Mouse (Mus musculus) layer of hippocampus, adult 18-20 months (tissue): ENCODE measurements around the gene Rtkn2. TPM values are rescaled to one million over a fixed set of nuclear protein-coding genes. Genes with fewer than 3 reads are reported as not detected.

ENCODE experiments used
- DNase-seq, 2 experiments: peaks; one replicate each; pipeline ENCODE4 v3.0.0; 2022; ENCODE audit warnings: low spot score in 2 of 2
- total RNA-seq, 2 experiments: library from RNA; stranded (reverse); gene quantifications; 2 replicates each; pipeline ENCODE4 v1.2.3; 2021

The Rtkn2 gene
- total RNA-seq, 2 experiments from 2014 or later, result 5.2 to 6.4 TPM

DNA sequence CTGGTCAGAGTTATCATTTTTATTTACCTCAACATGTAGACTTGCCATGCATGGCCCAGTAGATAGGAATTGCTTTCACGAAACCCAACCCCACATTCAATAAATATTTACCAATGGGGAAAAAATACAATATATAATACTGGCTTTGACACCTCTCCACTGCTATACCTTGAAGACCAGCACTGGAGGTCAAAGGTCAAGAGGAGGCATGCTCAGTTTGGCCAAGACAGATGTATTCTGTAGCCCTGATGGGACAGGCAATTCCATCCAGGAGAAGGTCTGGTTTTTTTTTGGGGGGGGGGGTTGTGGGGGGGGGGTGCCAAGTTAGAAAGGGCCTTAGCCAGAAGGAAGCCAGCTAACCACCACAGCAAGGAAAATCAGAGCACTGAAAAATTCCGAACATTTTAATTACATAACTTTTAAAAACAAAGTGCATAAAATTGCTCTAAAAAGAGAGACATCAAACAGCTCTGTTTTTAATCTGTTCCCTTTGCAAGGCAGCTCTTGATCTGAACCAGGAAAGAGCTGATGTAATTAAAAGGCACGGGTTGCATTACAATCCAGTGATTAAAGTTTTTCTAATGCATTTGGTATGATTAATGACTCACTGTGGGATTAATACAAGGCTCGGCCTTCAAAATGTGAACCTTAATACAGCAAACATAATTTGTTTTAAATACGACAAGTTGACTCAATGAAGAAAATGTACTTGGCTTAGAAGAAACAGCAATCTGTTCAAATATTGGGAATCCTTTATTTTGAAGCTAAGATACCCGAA, 123.9 kb downstream of the Rtkn2 start:
- DNase-seq, result peak in 1 of 2 experiments; percentile 45

DNA sequence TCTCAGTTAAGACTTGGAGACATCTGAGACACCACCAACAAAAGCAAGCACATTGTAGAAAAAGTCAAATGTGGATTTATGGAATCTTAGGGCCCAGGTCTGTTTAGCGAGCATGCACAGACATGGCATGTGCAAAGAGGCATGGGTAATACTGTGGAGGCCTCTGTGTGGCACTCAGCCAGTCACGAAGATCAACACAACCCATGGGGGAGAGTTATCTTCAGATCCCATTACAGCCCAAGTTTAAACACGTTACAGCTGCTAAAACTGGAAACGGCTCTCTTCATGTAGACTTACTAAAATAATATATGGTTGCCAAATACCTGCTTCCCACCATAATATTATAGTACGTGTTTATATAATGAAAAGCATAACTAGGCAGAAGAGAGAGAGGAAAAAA, 124.6 kb downstream of the Rtkn2 start:
- peak in 1 of 2 experiments; percentile 32 for DNase-seq

DNA sequence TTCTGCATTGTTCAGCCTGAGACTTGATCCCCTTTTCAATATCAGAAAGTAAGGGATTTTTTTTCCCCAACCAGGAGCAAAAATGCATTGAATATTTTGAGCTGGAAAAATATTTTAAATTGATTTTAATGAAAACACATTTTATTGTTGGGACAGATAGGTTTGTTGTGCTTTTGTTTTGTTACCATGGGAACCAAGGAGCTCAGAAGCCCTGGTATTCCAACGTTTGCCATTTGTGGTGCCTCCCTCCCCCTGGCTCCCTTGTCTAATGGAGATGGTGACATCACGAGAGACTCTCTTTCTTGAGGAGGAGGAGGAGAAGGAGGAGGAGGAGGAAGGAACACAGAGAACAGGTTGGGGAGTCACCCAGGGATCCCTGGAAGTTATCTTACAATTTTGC, 125.1 kb downstream of the Rtkn2 start:
- peak in 1 of 2 experiments; percentile 50 for DNase-seq

DNA sequence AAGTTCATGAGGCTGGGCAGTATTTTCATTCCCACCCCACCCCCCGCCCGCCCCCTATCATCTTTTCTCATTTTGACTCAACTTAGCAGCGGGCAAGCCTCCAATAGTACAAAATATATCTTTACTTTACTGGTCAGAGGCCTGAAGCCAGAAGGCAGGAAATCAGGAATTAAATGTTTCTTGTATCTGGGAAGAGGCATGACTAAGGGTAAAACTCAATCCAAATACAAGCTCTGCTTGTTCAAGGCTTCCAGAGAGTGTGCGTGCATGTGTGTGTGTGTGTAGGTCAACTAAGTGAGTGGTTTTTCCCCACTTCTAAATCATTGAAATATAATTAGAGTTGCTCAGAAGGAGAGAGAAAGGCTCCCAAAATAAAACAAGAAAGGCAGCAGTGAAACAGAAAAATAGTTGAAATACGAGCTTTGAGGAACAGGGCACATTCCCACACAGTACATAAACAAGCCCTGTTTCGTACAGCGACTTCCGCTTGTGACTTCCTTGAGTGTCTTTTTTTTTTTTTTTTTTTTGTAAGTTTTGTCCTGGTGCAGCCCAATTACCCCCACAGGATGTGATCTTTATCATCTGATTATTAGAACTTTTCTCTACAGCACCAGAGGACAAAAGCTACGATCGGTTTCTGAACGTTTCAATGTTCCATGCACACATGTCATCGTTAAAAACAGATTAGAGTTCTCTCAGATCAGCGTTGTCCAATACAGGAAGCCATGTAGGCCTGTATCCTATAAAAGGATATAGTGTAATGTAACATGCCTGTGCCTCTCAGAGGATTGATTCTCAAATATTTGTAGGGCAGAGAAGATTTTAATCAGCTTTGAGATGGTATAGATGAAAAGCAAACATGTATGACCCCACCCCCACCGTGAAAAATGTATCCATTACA, 125.8 kb downstream of the Rtkn2 start:
- no peak for DNase-seq

DNA sequence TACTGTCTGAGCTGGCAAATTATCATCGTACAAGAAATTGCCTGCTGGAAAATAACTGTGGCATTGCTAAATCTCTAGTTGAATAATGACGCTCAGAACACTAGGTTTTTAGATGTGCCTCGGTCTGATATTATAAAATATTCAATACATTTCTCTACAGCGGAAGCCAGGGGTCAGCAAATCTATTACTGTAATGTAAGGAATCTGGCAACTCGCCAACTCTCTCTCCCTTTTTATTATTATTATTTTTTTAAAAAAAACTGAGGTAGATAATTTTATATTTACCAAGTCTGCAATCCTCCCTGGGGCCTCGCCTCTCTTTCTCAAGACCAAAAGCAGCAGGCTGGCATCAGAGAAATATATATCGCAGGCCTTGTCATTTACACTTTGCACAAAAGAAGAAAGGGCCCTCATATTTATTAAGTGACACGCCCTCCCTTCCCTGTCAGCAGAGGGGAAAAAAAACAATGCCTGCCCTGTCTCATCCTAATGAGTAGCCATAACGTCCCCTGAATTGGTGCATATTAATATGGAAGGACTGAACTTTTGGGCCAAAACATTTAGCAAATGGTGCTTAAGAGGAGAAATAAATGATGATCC, 127.1 kb downstream of the Rtkn2 start:
- DNase-seq, result no peak

DNA sequence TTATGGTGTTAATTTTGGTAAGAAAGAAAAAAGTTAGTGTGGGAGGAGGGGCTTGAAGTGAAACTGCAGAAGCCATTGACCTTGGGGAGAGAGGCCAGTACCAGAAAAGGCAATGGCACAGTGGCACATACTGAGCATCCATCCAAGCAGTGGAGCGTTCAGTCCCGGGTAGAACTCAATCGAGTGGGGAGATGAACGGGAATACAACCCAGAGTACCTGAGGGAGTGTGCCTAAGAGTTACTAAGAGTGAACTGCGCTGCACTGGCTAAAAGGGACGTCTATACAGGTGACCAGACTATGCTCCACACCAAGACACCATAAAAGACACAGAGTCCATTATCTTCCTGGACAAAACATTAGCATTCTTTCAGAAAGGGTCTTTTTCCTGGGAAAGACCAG, 128.3 kb downstream of the Rtkn2 start:
- no peak for DNase-seq

Other genes starting within 250 kb of the Rtkn2 start
- 100 to 1,000 TPM; 261 to 265 TPM for gene Zfp365, start 66.9 kb upstream of the Rtkn2 start, total RNA-seq